Mouse (Mus musculus): ENCODE results near the gene Cdx2. TPM values are rescaled to one million over a fixed set of nuclear protein-coding genes. Genes with fewer than 3 reads are reported as not detected.
A peak's percentile ranks its signal among the peaks of the same experiment; 100 is the strongest.

The Cdx2 gene
- polyA plus RNA-seq, 1 experiment from 2014 or later: not detected

DNA sequence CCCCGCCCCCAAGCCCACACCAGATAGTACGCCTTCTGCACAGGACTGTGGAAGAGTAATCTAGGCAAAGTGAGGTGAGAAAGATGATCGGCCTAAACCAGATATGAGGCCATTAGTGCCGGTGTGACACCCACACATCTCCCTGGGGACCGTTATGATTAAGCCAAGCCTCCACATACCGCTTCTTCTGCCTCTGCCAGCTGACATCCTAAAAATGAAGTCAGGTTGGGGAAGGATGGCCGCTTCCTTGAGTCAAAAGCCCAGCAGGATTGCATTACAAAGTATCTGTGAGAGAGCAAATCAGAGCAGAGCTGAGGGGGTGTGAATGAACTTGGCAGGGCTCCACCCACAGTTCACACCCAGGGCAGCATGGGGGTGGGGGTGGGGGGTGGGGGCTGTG, 25.6 kb upstream of the Cdx2 start:
- no peak for ATAC-seq
- no peaks in the 10 kb centered on the region for H3K36me3 ChIP-seq
- no peak overlapping the region for H3K9ac ChIP-seq (replicated peaks)
- H3K4me1 ChIP-seq (replicated peaks): no peaks in the 10 kb centered on the region
- no peak overlapping the region for H3K27ac ChIP-seq
- no peaks in the 10 kb centered on the region for H3K9me3 ChIP-seq
- H3K27me3 ChIP-seq: no peaks in the 10 kb centered on the region; the same call in 1 of the 2 replicates
- 55% methylated on average over 7 of the region's 7 CpGs for WGBS
- H3K4me3 ChIP-seq (replicated peaks): no peak overlapping the region
- no peak overlapping the region for H3K4me2 ChIP-seq (replicated peaks)

DNA sequence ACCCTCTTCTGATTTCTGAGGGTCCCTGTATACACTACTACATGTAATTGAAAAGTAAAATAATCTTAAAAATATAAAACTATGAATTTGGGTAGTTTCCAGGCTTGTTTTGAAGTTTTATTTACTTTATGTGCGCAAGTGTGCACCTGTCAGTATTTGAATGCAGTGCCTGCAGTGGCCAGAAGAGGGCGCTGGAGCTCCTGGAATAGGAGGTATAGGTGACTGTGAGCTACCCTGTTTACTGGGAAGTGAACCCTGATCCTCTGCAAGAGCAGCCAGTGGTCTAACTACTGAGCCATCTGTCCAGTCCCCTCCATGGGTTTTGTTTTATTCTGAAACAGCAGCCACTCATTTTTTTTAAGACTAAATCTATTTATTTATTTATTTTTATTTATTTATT, 24.5 kb upstream of the Cdx2 start:
- H3K4me1 ChIP-seq (replicated peaks): no peaks in the 10 kb centered on the region
- H3K9me3 ChIP-seq: no peaks in the 10 kb centered on the region
- 42% methylated on average over 2 of the region's 2 CpGs for WGBS
- H3K9ac ChIP-seq (replicated peaks): no peak overlapping the region
- H3K4me2 ChIP-seq (replicated peaks): no peak overlapping the region
- H3K27ac ChIP-seq: no peak overlapping the region
- no peaks in the 10 kb centered on the region; the same call in 1 of the 2 replicates for H3K27me3 ChIP-seq
- no peak overlapping the region for H3K4me3 ChIP-seq (replicated peaks)
- H3K36me3 ChIP-seq: no peaks in the 10 kb centered on the region
- no peak for ATAC-seq

DNA sequence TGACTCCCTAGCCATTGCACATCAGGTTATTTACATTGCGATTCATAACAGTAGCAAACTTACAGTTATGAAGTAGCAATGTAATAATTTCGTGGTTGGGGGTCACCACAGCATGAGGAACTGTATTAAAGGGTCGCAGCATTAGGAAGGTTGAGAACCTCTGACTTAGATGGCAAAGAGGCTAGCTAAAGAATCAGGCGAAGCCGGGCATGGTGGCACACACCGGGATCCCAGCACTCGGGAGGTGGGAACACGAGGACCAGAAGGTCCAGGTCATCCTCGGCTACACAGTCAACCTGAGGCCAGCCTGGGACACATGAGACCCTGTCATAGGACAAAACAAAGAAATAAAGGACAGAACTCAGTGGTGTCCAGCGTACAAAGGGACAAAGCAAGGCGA, 22.9 kb upstream of the Cdx2 start:
- H3K36me3 ChIP-seq: no peaks in the 10 kb centered on the region
- no peak overlapping the region for H3K4me3 ChIP-seq (replicated peaks)
- H3K9me3 ChIP-seq: no peaks in the 10 kb centered on the region
- no peak for ATAC-seq
- WGBS: 86% methylated on average over 11 of the region's 11 CpGs
- H3K27me3 ChIP-seq: peaks cover 5% of the 10 kb centered on the region; the same call in 1 of the 2 replicates
- no peak overlapping the region for H3K27ac ChIP-seq
- no peaks in the 10 kb centered on the region for H3K4me1 ChIP-seq (replicated peaks)
- H3K9ac ChIP-seq (replicated peaks): no peak overlapping the region; the same call in 1 of the 2 replicates
- H3K4me2 ChIP-seq (replicated peaks): no peak overlapping the region

DNA sequence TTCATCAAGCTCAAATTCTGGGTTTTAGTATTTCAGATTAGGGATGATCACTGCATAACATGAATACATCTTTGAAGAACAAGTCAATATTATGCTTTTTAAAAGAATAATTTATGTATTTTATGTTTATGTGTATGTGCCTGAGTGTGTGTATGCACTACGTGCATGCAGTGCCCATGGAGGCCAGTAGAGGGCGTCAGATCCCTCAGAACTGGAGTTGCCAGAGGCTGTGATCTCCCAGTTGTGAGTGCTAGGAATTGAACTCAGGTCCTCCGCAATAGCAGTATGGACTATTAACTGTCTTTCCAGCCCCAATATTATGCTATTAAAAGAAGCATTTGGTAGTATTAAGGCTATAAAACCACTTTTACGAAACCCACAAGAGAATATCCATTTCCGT, 20.6 kb upstream of the Cdx2 start:
- Histone ChIP-seq H3K36me3 (no peaks in the 10 kb centered on the region), H3K4me3 (replicated peaks) (no peak overlapping the region), H3K27ac (no peak overlapping the region), H3K4me2 (replicated peaks) (no peak overlapping the region), H3K9ac (replicated peaks) (no peak overlapping the region), H3K27me3 (peaks cover 12% of the 10 kb centered on the region), H3K4me1 (replicated peaks) (no peaks in the 10 kb centered on the region), H3K9me3 (no peaks in the 10 kb centered on the region)
- WGBS: 89% methylated on average over 5 of the region's 5 CpGs
- ATAC-seq: no peak

DNA sequence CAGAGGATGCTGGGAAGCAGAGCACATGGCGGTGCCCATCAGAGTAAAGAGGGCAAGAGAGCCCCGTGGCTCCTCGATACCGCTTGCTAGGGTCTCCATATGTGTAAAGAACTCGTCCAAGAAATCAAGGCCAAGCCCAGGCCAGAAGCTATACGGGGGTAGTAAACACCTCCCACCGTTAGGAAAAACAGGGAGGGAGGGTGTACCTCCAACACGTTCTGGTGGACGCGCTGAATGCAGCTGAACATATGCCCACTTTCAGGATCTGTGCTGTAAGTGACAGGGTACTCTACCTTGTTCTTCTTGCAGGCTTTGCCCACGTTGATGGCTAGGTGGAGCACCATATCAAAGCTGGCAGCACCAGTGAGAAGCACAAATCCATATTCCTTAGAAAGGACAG, 18.9 kb upstream of the Cdx2 start:
- Histone ChIP-seq H3K4me3 (replicated peaks) (no peak overlapping the region), H3K4me1 (replicated peaks) (no peaks in the 10 kb centered on the region), H3K9me3 (no peaks in the 10 kb centered on the region), H3K36me3 (no peaks in the 10 kb centered on the region), H3K9ac (replicated peaks) (no peak overlapping the region), H3K4me2 (replicated peaks) (no peak overlapping the region), H3K27me3 (peaks cover 29% of the 10 kb centered on the region), H3K27ac (no peak overlapping the region)
- ATAC-seq: no peak
- WGBS: 77% methylated on average over 11 of the region's 11 CpGs

DNA sequence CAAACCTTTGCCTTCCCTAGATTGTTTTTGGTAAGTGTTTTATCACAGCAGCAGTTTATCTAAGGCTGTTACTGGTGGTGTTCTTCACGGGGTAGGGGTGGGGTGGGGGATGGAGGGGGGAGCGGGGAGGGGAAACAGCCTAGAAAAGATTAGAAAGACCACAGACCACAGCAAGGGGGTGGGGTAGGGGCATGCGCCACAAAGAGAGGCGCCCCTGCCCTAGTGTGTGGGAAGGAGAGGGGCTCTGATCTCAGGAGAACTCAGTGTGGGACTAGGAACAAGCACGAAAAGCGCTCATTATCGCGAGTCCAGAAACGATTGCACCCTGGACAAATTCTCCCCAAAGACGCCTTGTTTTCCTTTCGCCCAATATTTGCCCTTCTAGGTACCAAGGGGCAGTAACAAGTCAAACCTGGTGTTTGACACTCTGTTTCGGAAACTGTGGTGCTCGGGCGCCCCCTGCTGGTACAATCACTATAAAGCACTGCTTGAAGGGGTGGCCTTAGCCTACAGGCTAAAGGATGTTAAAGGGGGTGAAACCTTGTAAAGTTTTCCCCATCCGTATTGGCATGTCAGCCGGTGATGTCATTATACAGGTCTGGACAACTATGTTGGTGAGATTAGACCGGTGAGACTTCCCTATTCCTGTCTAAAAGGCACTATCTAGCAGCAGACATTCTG, 16.3 kb upstream of the Cdx2 start:
- WGBS: 22% methylated on average over 17 of the region's 17 CpGs
- no peak overlapping the region for H3K27ac ChIP-seq
- no peaks in the 10 kb centered on the region for H3K4me1 ChIP-seq (replicated peaks)
- 0 out of 2 replicates have a peak, but pooled peaks have one; percentile 44 for ATAC-seq
- no peak overlapping the region for H3K4me2 ChIP-seq (replicated peaks)
- no peaks in the 10 kb centered on the region for H3K9me3 ChIP-seq
- no peaks in the 10 kb centered on the region for H3K36me3 ChIP-seq
- peaks cover 51% of the 10 kb centered on the region for H3K27me3 ChIP-seq
- no peak overlapping the region for H3K4me3 ChIP-seq (replicated peaks)
- H3K9ac ChIP-seq (replicated peaks): no peak overlapping the region

DNA sequence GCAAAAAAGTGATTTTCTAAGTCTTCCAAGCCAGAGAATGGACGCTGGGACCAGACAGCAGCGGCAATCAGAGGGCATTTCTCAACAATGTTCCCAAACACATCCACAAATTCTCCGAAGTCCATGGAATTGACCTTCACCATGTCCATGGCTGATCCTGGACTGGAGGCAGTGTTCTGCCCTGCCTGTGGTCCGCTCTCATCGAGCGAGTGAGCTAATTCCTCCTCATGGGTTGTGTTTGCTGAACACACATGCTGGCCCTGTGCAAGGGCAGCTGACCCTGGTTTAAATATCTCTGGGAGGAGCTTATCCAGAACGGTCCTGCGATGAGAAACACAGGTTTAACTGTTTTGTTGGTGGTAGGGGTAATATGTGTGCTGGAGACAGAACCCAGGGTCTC, 15.1 kb upstream of the Cdx2 start, which contains the start of gene Urad:
Gene Urad, minus strand, starts transcription at position 258 of the 400 bp plus-strand sequence.
- Histone ChIP-seq H3K4me3 (replicated peaks) (no peak within 1 kb of the TSS), H3K9ac (replicated peaks) (no peak within 1 kb of the TSS), H3K4me2 (replicated peaks) (no peak within 1 kb of the TSS), H3K4me1 (replicated peaks) (no peaks in the 10 kb centered on the region), H3K27me3 (peaks cover 63% of the 10 kb centered on the region), H3K9me3 (no peaks in the 10 kb centered on the region), H3K27ac (no peak within 1 kb of the TSS), H3K36me3 (no peaks in the 10 kb centered on the region)
- no peak for ATAC-seq
- 71% methylated on average over 8 of the region's 8 CpGs for WGBS

DNA sequence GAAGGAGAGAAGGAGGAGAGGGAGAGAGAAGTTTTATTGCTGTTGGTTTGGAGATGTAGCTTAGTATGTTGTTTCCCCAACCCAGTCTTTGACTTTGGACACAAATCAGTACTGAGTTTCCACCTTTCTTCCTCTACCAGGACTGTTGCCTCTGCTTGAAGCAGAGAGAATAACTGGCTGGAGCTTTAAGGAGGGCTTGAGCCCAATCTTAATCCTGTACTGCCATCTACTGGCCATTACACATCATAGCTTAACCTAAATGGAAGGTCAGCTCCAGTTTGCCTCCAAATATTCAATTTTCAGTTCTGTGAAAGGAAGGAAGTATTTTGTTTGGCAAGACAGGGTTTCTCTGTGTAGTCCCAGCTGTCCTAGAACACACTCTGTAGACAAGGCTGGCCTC, 12.6 kb upstream of the Cdx2 start:
- peak; percentile 67 for ATAC-seq
- H3K27me3 ChIP-seq: peaks cover 83% of the 10 kb centered on the region

DNA sequence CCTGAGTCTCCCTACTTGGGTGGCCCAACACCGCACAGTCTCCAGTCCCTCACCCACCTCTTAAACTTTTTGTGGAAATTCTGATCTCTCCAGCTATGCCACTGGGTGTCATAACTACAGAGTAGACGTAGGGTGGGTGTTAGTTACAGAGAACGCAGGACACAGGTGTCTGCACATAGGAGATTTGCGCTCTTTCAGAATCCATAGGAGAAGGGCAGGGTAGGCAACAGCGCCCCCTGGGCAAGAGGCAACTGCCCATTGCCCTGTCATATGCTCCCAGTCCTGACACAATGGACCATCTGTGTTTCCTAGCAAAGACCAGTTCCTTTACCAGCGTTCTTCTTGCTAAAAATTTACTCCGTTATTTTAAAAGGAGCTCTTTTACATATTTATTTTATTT, 10.9 kb upstream of the Cdx2 start:
- Histone ChIP-seq H3K4me3 (replicated peaks) (no peak overlapping the region), H3K9ac (replicated peaks) (no peak overlapping the region), H3K9me3 (no peaks in the 10 kb centered on the region), H3K27me3 (peaks cover 97% of the 10 kb centered on the region), H3K4me2 (replicated peaks) (no peak overlapping the region), H3K4me1 (replicated peaks) (peaks cover 7% of the 10 kb centered on the region; the same call in 1 of the 2 replicates), H3K27ac (no peak overlapping the region), H3K36me3 (no peaks in the 10 kb centered on the region)
- no peak for ATAC-seq
- WGBS: 17% methylated on average over 7 of the region's 7 CpGs

More for the DNA sequence above, 12.6 kb upstream of the Cdx2 start:
- no peaks in the 10 kb centered on the region for H3K9me3 ChIP-seq
- H3K4me3 ChIP-seq (replicated peaks): no peak overlapping the region
- H3K27ac ChIP-seq: no peak overlapping the region
- H3K4me2 ChIP-seq (replicated peaks): no peak overlapping the region
- no peaks in the 10 kb centered on the region for H3K36me3 ChIP-seq
- no peak overlapping the region for H3K9ac ChIP-seq (replicated peaks)
- peaks cover 7% of the 10 kb centered on the region; the same call in 1 of the 2 replicates for H3K4me1 ChIP-seq (replicated peaks)

DNA sequence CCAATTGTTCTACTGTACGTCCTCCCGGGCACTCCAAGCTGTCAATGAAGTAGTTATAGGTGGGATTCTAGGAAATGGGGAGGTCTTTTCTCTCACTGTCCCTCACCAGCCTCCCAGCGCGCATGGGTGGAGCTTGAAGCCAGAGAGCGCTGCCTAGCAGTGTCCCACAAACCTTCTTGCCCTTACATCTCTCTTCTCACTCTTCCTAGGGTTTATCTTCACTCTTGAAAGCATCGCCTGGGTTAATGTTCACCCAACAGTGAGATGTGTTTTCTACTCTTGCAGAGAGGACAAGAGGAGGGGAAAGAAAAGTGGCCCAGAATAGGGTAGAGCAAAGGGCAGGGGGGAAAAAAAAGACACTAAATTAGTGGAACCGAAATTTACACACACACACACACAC, 10.3 kb upstream of the Cdx2 start:
- Histone ChIP-seq H3K27me3 (peaks cover 97% of the 10 kb centered on the region), H3K27ac (no peak overlapping the region), H3K4me2 (replicated peaks) (no peak overlapping the region), H3K4me3 (replicated peaks) (no peak overlapping the region), H3K9me3 (no peaks in the 10 kb centered on the region), H3K4me1 (replicated peaks) (peaks cover 7% of the 10 kb centered on the region; the same call in 1 of the 2 replicates), H3K36me3 (no peaks in the 10 kb centered on the region), H3K9ac (replicated peaks) (no peak overlapping the region)
- ATAC-seq: no peak
- WGBS: 7% methylated on average over 7 of the region's 7 CpGs

DNA sequence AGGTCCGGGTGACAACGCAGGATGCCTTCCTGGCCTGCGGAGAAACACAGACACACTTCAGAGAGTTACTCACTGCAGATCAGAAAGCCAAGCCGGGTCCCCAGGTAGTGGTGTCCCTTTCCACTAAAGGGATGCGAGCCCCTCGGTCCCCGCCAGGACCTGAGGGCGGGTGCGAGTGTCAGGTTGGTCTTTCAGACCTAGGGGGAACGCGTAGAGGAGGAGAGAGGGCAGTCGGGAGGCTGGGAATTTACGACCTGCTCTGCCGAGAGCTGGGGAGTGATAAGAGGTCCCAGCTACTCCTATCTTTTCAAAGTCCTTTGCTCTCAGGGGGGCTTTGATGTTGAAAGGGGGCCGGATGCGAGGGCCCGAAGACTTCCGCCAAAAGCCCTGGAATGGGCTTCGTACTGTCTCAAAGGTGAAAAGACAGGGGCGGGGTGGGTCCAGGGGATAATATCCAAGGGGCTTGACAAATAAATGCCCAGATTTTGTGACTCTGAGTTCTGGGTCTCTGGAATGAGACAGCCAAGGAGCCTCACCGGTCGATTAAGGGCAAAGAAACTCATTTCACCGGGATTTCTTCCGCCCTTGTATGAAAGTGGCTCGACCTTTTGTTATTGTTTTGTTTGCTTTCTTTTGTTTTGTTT, 8.5 kb upstream of the Cdx2 start:
- WGBS: under 1% methylated on average over 25 of the region's 25 CpGs
- no peak overlapping the region for H3K4me2 ChIP-seq (replicated peaks)

DNA sequence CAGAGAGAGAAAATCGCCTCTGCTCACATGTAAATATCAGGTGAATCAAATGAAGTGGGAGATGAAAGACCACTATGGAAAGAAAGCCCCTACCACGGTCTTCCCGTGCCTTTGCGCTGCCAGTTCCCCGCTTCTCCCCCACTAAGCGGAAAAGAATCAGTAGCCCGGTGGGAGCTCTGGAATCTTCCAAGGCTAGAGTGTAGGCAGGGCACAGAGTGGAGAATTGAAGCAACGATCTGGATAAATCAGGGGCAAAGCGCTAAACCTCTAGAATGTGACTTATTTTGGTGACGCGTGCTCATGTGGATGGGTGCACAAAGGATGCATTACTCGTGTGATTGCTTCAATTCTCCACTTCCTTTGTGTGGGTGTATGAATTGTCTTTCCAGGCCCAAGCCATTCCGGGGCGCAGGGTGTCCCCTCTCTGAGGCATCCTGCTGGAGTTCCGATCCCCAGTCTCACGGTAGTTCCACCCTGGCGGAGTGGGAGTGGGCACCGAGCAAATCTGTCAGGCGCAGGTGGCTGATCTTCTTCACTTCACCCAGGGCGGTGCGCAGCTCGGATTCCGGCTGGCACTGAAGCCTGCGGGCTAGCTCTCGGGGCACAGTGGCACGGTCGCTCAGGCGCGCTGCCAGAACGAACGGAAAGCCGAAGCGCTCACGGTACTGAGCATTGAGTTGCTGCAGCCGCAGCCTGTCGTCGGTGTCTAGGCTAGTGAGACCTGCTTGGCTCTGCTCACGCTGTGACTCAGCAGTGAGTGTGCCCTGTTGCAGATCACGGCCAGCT, 7.8 kb upstream of the Cdx2 start:
- H3K27ac ChIP-seq: no peak overlapping the region
- no peak overlapping the region for H3K4me3 ChIP-seq (replicated peaks)
- WGBS: under 1% methylated on average over 39 of the region's 39 CpGs
- no peak for ATAC-seq
- no peaks in the 10 kb centered on the region for H3K36me3 ChIP-seq
- peaks cover 98% of the 10 kb centered on the region for H3K27me3 ChIP-seq
- H3K4me2 ChIP-seq (replicated peaks): no peak overlapping the region
- peaks cover 7% of the 10 kb centered on the region; the same call in 1 of the 2 replicates for H3K4me1 ChIP-seq (replicated peaks)
- no peaks in the 10 kb centered on the region for H3K9me3 ChIP-seq
- H3K9ac ChIP-seq (replicated peaks): no peak overlapping the region

More for the DNA sequence above, 8.5 kb upstream of the Cdx2 start:
- Histone ChIP-seq H3K4me3 (replicated peaks) (no peak overlapping the region), H3K27me3 (peaks cover 98% of the 10 kb centered on the region), H3K4me1 (replicated peaks) (peaks cover 7% of the 10 kb centered on the region; the same call in 1 of the 2 replicates), H3K27ac (no peak overlapping the region), H3K9me3 (no peaks in the 10 kb centered on the region), H3K36me3 (no peaks in the 10 kb centered on the region), H3K9ac (replicated peaks) (no peak overlapping the region)
- no peak for ATAC-seq

All from midbrain, embryonic 13.5 days (tissue).